Mouse (Mus musculus) G1E (cell line): ENCODE results near the gene Pkp3.

Experiments used
- CTCF ChIP-seq: IDR thresholded peaks from 2 replicates; pipeline ENCODE4 v1.5.1; 2012; ENCODE audit warnings: low read depth, low read length, inconsistent platforms, mixed read lengths
- GATA1 ChIP-seq: IDR thresholded peaks from 2 replicates; pipeline ENCODE4 v1.6.1; 2012; ENCODE audit warnings: borderline replicate concordance, low read length, inconsistent platforms, mixed read lengths
- GATA2 ChIP-seq: IDR thresholded peaks from 2 replicates; pipeline ENCODE4 v1.6.1; 2012; ENCODE audit warnings: low read depth, low read length, inconsistent platforms, borderline replicate concordance
- POLR2AphosphoS5 ChIP-seq: IDR thresholded peaks from 2 replicates; pipeline ENCODE4 v1.6.1; 2012; ENCODE audit warnings: low read depth, low read length, inconsistent platforms; ENCODE audit not compliant: insufficient replicate concordance
- TAL1 ChIP-seq: conservative IDR thresholded peaks from 2 replicates; pipeline ENCODE4 v1.6.1; 2012; ENCODE audit warnings: low read depth, low read length, inconsistent platforms, mixed read lengths

GRCm38 (mm10) chr7:141040867-141041606 is 37.0 kb upstream of the Pkp3 start:
- TF ChIP-seq CTCF (no peak), GATA1 (no peak), POLR2AphosphoS5 (no peak), TAL1 (no peak), GATA2 (no peak)
